Mouse (Mus musculus) thymus, adult 2 months (tissue): ENCODE data around the gene Shb. TPM values are rescaled to one million over a fixed set of nuclear protein-coding genes. Genes with fewer than 3 reads are reported as not detected.

Source experiments
- DNase-seq: peaks from one replicate; pipeline ENCODE4 v3.0.0; 2021
- H3K27ac ChIP-seq: fragments of 200-500 bp; 2 replicates; pipeline ENCODE4 v1.5.1; 2012; ENCODE audit warnings: low read length, control low read depth; ENCODE audit not compliant: control insufficient read depth, insufficient read depth
- H3K27me3 ChIP-seq: fragments of 200-500 bp; 2 replicates; pipeline ENCODE4 v1.6.1; 2012; ENCODE audit warnings: mild to moderate bottlenecking, low read length, moderate library complexity, mixed read lengths; ENCODE audit not compliant: control insufficient read depth, insufficient read depth
- H3K36me3 ChIP-seq: fragments of 200-500 bp; 2 replicates; pipeline ENCODE4 v1.6.1; 2012; ENCODE audit warnings: mild to moderate bottlenecking, low read length, moderate library complexity; ENCODE audit not compliant: control insufficient read depth, insufficient read depth
- H3K4me1 ChIP-seq: fragments of 200-500 bp; replicated peaks from 2 replicates; pipeline ENCODE4 v1.6.1; 2012; ENCODE audit warnings: low read length; ENCODE audit not compliant: control insufficient read depth, insufficient read depth
- H3K4me3 ChIP-seq: fragments of 200-500 bp; 2 replicates; pipeline ENCODE4 v1.5.1; 2012; ENCODE audit warnings: mild to moderate bottlenecking, low read length, control low read depth, moderate library complexity; ENCODE audit not compliant: control insufficient read depth, insufficient read depth
- CTCF ChIP-seq: fragments of 200-500 bp; IDR thresholded peaks from 2 replicates; pipeline ENCODE4 v1.5.1; 2012; ENCODE audit warnings: mild to moderate bottlenecking, control low read depth, low read length, moderate library complexity, borderline replicate concordance; ENCODE audit not compliant: control insufficient read depth, poor library complexity, insufficient read depth; ENCODE audit errors: extremely low read depth
- POLR2A ChIP-seq: fragments of 200-500 bp; IDR thresholded peaks from 2 replicates; pipeline ENCODE4 v1.6.1; 2012; ENCODE audit warnings: mild to moderate bottlenecking, low read length, control low read depth, moderate library complexity; ENCODE audit not compliant: control insufficient read depth, poor library complexity, insufficient read depth; ENCODE audit errors: extremely low read depth
- WGBS: fragments of 180-500 bp; shearing (Covaris S2); methylation state at CpG from one replicate; pipeline ENCODE4 v1.1.7; 2018; 5-methylcytosine and 5-hydroxymethylcytosine counted together
- polyA plus RNA-seq: library from polyadenylated mRNA; depleted of rRNA; stranded (reverse); fragments of >200 nt; gene quantifications from 2 replicates; pipeline ENCODE4 v1.2.3, GENCODE M21; 2012

Gene Shb
- polyA plus RNA-seq, 1 experiment = 14.5 TPM

GRCm38 (mm10) chr4:45539187-45539586 lies 6.9 kb upstream of the Shb start:
- TF ChIP-seq POLR2A (no peak), CTCF (no peak)
- no peak for DNase-seq
- Histone ChIP-seq H3K36me3 (no peaks in the 10 kb centered on the region), H3K4me3 (no peak overlapping the region), H3K27ac (no peak overlapping the region), H3K27me3 (no peaks in the 10 kb centered on the region), H3K4me1 (no peaks in the 10 kb centered on the region)

GRCm38 (mm10) chr4:45533436-45533940 lies 1.2 kb upstream of the Shb start:
- Histone ChIP-seq H3K27me3 (peaks cover 10% of the 10 kb centered on the region), H3K27ac (no peak overlapping the region), H3K4me3 (no peak overlapping the region), H3K36me3 (no peaks in the 10 kb centered on the region), H3K4me1 (peaks cover 22% of the 10 kb centered on the region)
- no peak for DNase-seq
- WGBS = 58% methylated on average over 1 of the region's 1 CpGs
- no peak for TF ChIP-seq CTCF
- no peak for TF ChIP-seq POLR2A

- H3K27me3 ChIP-seq = peaks cover 10% of the 10 kb centered on the region
- DNase-seq = peak; percentile 85
- H3K27ac ChIP-seq = no peak overlapping the region
- under 1% methylated on average over 67 of the region's 68 CpGs for WGBS
- no peaks in the 10 kb centered on the region for H3K36me3 ChIP-seq
- TF ChIP-seq CTCF = peak; percentile 19; the same call in 1 of the 2 replicates
- peak; percentile 74; the same call in 1 of the 2 replicates for TF ChIP-seq POLR2A
- peak overlapping the region; percentile 51 for H3K4me3 ChIP-seq
- peaks cover 22% of the 10 kb centered on the region for H3K4me1 ChIP-seq
These were observed 1.4 kb downstream of the Shb start for GRCm38 (mm10) chr4:45530662-45531542.

- peaks cover 22% of the 10 kb centered on the region for H3K4me1 ChIP-seq
- WGBS = under 1% methylated on average over 80 of the region's 89 CpGs
- peaks cover 10% of the 10 kb centered on the region for H3K27me3 ChIP-seq
- H3K27ac ChIP-seq = no peak overlapping the region
- H3K4me3 ChIP-seq = peak overlapping the region; percentile 40
- no peaks in the 10 kb centered on the region for H3K36me3 ChIP-seq
- TF ChIP-seq POLR2A (no peak), CTCF (no peak)
- peak; percentile 21 for DNase-seq
These were observed 2.2 kb downstream of the Shb start for GRCm38 (mm10) chr4:45529986-45530597.

- H3K4me1 ChIP-seq = peaks cover 22% of the 10 kb centered on the region
- TF ChIP-seq CTCF (no peak), POLR2A (no peak)
- no peak for DNase-seq
- H3K4me3 ChIP-seq = peak overlapping the region; percentile 40
- no peak overlapping the region for H3K27ac ChIP-seq
- H3K27me3 ChIP-seq = peaks cover 10% of the 10 kb centered on the region
- H3K36me3 ChIP-seq = no peaks in the 10 kb centered on the region
- 3% methylated on average over 68 of the region's 71 CpGs for WGBS
These were observed 2.9 kb downstream of the Shb start for GRCm38 (mm10) chr4:45529201-45529985.
